24 mouse cellular contexts compared by ENCODE assay signal in genomic region chr1:143650317-143650716, GRCm38 (mm10).
"Had no signal": no experiment of that assay in that cellular context is flagged by ENCODE, and none has a peak within 500 bp of the region (broad histone marks: within the 10 kb centered on the region; RNA-seq: fewer than 3 reads in every experiment).

No protein-coding gene starts in this region.

- DNase-seq: gastrocnemius, postnatal 14 days; gastrocnemius, postnatal 36 days; heart, adult 18-20 months; heart, postnatal 10 days; heart, postnatal 4 days; kidney, adult 18-20 months; kidney, adult 8-10 months; kidney, postnatal 10 days; kidney, postnatal 36 days; layer of hippocampus, adult 9-11 months; layer of hippocampus, postnatal 36 days; liver had no signal

- H3K9ac ChIP-seq: heart, embryonic 12.5 days; hindbrain, embryonic 12.5 days; hindbrain, embryonic 14.5 days; intestine, embryonic 15.5 days; limb, embryonic 12.5 days had no signal

- H3K9me3 ChIP-seq: heart, embryonic 10.5 days; heart, embryonic 12.5 days; hindbrain, embryonic 10.5 days; hindbrain, embryonic 12.5 days; intestine, embryonic 15.5 days; limb, embryonic 10.5 days; limb, embryonic 12.5 days had no signal

- ATAC-seq: hindbrain, embryonic 16.5 days; inflammation-experienced regulatory T-cells, adult 6 months; intestine, embryonic 15.5 days; intestine, postnatal 0 days had no signal

- H3K36me3 ChIP-seq: heart, embryonic 12.5 days; intestine, embryonic 15.5 days had no signal

- H3K27me3 ChIP-seq: heart, embryonic 12.5 days; hindbrain, embryonic 12.5 days; intestine, embryonic 15.5 days; limb, embryonic 12.5 days had no signal

- H3K4me2 ChIP-seq: heart, embryonic 12.5 days; hindbrain, embryonic 12.5 days; hindbrain, embryonic 14.5 days; intestine, embryonic 15.5 days; limb, embryonic 12.5 days had no signal

- H3K4me1 ChIP-seq: heart, embryonic 10.5 days; heart, embryonic 12.5 days; hindbrain, embryonic 10.5 days; intestine, embryonic 15.5 days; limb, embryonic 10.5 days; limb, embryonic 12.5 days had no signal

- H3K4me3 ChIP-seq: heart, embryonic 10.5 days; heart, embryonic 12.5 days; hindbrain, embryonic 10.5 days; hindbrain, embryonic 12.5 days; intestine, embryonic 15.5 days; left cerebral cortex, adult 2 months; limb, embryonic 10.5 days; limb, embryonic 12.5 days had no signal

- H3K27ac ChIP-seq: heart, embryonic 10.5 days; hindbrain, embryonic 10.5 days; hindbrain, embryonic 12.5 days; hindbrain, embryonic 14.5 days; intestine, embryonic 15.5 days; left cerebral cortex, adult 2 months; limb, embryonic 10.5 days; limb, embryonic 12.5 days had no signal
